ENCODE assay signal across 21 mouse cellular contexts in genomic region chr11:69712954-69713672, GRCm38 (mm10). TPM values are rescaled to one million over a fixed set of nuclear protein-coding genes. Genes with fewer than 3 reads are reported as not detected.
DNase-seq lines count a peak whose midpoint lies in the region; ATAC-seq and TF ChIP-seq lines count a peak whose summit lies in the region.
"Had no signal": no experiment of that assay in that cellular context is flagged by ENCODE, and none has a peak within 500 bp of the region (broad histone marks: within the 10 kb centered on the region; RNA-seq: fewer than 3 reads in every experiment).

No protein-coding gene starts in this region.

- no peak overlapping the region for H3K9ac ChIP-seq in kidney, embryonic 15.5 days
- H3K9ac ChIP-seq: embryonic facial prominence, embryonic 13.5 days; hindbrain, embryonic 12.5 days; midbrain, embryonic 12.5 days had no signal

- intact Hi-C loops in gastrocnemius, adult 2 months (cut with DNase I): no loop called here

- no peak for TF ChIP-seq CTCF in gastrocnemius, adult 2 months (IDR thresholded peaks at IDR 0.05)

- WGBS in kidney, embryonic 15.5 days: 58% methylated on average over 20 of the region's 20 CpGs
- WGBS in limb, embryonic 10.5 days: 83% methylated on average over 20 of the region's 20 CpGs
- 84% methylated on average over 20 of the region's 20 CpGs for WGBS in midbrain, embryonic 10.5 days

- DNase-seq in gastrocnemius, adult 2 months: no peak
- no peak for DNase-seq in gastrocnemius, adult 8-10 months (ENCODE audit: low spot score in 2 of 2)
- peak; percentile 16 for DNase-seq in embryo, embryonic 11 days
- DNase-seq in limb, embryonic 10.5 days (ENCODE audit: low spot score): no peak
- DNase-seq in midbrain, embryonic 10.5 days (ENCODE audit: low spot score): no peak
- DNase-seq in layer of hippocampus, adult 18-20 months (ENCODE audit: low spot score in 2 of 2): no peak
- DNase-seq: adrenal gland, adult 8-10 months; cerebellum, postnatal 14 days; gastrocnemius, postnatal 14 days; layer of hippocampus, adult 9-11 months; liver; lung, adult 18-20 months; right cerebral cortex, adult 18-20 months; thymus, adult 18-20 months had no signal

- H3K9me3 ChIP-seq in kidney, embryonic 15.5 days (replicated peaks): no peaks in the 10 kb centered on the region
- H3K9me3 ChIP-seq in limb, embryonic 10.5 days (replicated peaks): no peaks in the 10 kb centered on the region
- no peaks in the 10 kb centered on the region for H3K9me3 ChIP-seq in midbrain, embryonic 10.5 days (replicated peaks)
- H3K9me3 ChIP-seq: embryonic facial prominence, embryonic 13.5 days; hindbrain, embryonic 12.5 days; midbrain, embryonic 12.5 days had no signal

- H3K36me3 ChIP-seq in kidney, embryonic 15.5 days: no peaks in the 10 kb centered on the region
- H3K36me3 ChIP-seq in limb, embryonic 10.5 days: no peaks in the 10 kb centered on the region
- H3K36me3 ChIP-seq in midbrain, embryonic 10.5 days: no peaks in the 10 kb centered on the region
- H3K36me3 ChIP-seq: embryonic facial prominence, embryonic 13.5 days; hindbrain, embryonic 12.5 days; midbrain, embryonic 12.5 days had no signal

- ATAC-seq in kidney, embryonic 15.5 days (replicated peaks; ENCODE audit: low FRiP score): peak; percentile 55
- no peak for ATAC-seq in monocyte, adult 5-6 weeks (replicated peaks; ENCODE audit: insufficient number of reproducible peaks, low FRiP score, low TSS enrichment, poor library complexity, severe bottlenecking)

- peaks cover 39% of the 10 kb centered on the region for H3K4me1 ChIP-seq in kidney, embryonic 15.5 days
- peaks cover 51% of the 10 kb centered on the region for H3K4me1 ChIP-seq in limb, embryonic 10.5 days
- H3K4me1 ChIP-seq in midbrain, embryonic 10.5 days: peaks cover 23% of the 10 kb centered on the region
- H3K4me1 ChIP-seq: midbrain, embryonic 12.5 days had no signal

- H3K4me3 ChIP-seq in gastrocnemius, adult 2 months: peak overlapping the region; percentile 50
- no peak overlapping the region for H3K4me3 ChIP-seq in kidney, embryonic 15.5 days (replicated peaks)
- no peak overlapping the region for H3K4me3 ChIP-seq in limb, embryonic 10.5 days
- H3K4me3 ChIP-seq in midbrain, embryonic 10.5 days: no peak overlapping the region
- H3K4me3 ChIP-seq: embryonic facial prominence, embryonic 13.5 days; hindbrain, embryonic 12.5 days; midbrain, embryonic 12.5 days had no signal

- H3K27ac ChIP-seq in gastrocnemius, adult 2 months: peak overlapping the region; percentile 59; the same call in 1 of the 2 replicates
- H3K27ac ChIP-seq in kidney, embryonic 15.5 days: peak overlapping the region; percentile 68
- peak overlapping the region; percentile 21; the same call in 1 of the 2 replicates for H3K27ac ChIP-seq in limb, embryonic 10.5 days
- no peak overlapping the region for H3K27ac ChIP-seq in midbrain, embryonic 10.5 days (replicated peaks)
- H3K27ac ChIP-seq: embryonic facial prominence, embryonic 13.5 days; hindbrain, embryonic 12.5 days; midbrain, embryonic 12.5 days had no signal

- peak overlapping the region; percentile 12; the same call in 1 of the 2 replicates for H3K4me2 ChIP-seq in kidney, embryonic 15.5 days
- H3K4me2 ChIP-seq: embryonic facial prominence, embryonic 13.5 days; hindbrain, embryonic 12.5 days; midbrain, embryonic 12.5 days had no signal

- H3K27me3 ChIP-seq in kidney, embryonic 15.5 days: no peaks in the 10 kb centered on the region
- no peaks in the 10 kb centered on the region for H3K27me3 ChIP-seq in limb, embryonic 10.5 days (ENCODE audit: low read depth, poor library complexity, severe bottlenecking)
- H3K27me3 ChIP-seq in midbrain, embryonic 10.5 days (ENCODE audit: low read depth, poor library complexity, severe bottlenecking): no peaks in the 10 kb centered on the region
- H3K27me3 ChIP-seq: embryonic facial prominence, embryonic 13.5 days; midbrain, embryonic 12.5 days had no signal

RNA-seq across cellular contexts. Expression of gene Tnfsfm13, which starts 17.2 kb away (rescaled TPM):
- total RNA-seq in gastrocnemius, adult 2 months (2021): 1 to 10 TPM; 1.2 to 1.9 TPM
- total RNA-seq in gastrocnemius, adult 8-10 months (2022): 1 to 10 TPM; 1.3 to 1.7 (median 1.6) TPM
- 4.5 and 7.0 TPM in 2 replicates for polyA plus RNA-seq in kidney, embryonic 15.5 days (2015; fragmentation: Nextera tagmentation; extraction: Ambion mirVana)
- 0.53 and 0.73 TPM in 2 replicates for polyA plus RNA-seq in limb, embryonic 10.5 days (2016; fragmentation: Nextera tagmentation; extraction: Ambion mirVana)
- 1.0 and 1.3 TPM in 2 replicates for polyA plus RNA-seq in midbrain, embryonic 10.5 days (2016; fragmentation: Nextera tagmentation; extraction: Ambion mirVana)
- total RNA-seq in layer of hippocampus, adult 18-20 months (2021): 1 to 10 TPM; 1.2 to 1.6 TPM
- total RNA-seq in monocyte, adult 5-6 weeks (2017): 23.9 to 50.5 TPM (median 24.3 TPM) in 3 replicates

RNA-seq across cellular contexts. Expression of gene Tnfsf12, which starts 17.5 kb away (rescaled TPM):
- 10 to 100 TPM in 1 of 2 experiments, 1 to 10 TPM in 1; 6.5 to 10.6 TPM for total RNA-seq in gastrocnemius, adult 2 months (2021)
- total RNA-seq in gastrocnemius, adult 8-10 months (2022): 1 to 10 TPM; 6.0 to 9.0 (median 7.1) TPM
- polyA plus RNA-seq in kidney, embryonic 15.5 days (2015; fragmentation: Nextera tagmentation; extraction: Ambion mirVana): 9.1 and 11.1 TPM in 2 replicates
- polyA plus RNA-seq in limb, embryonic 10.5 days (2016; fragmentation: Nextera tagmentation; extraction: Ambion mirVana): 3.0 and 4.2 TPM in 2 replicates
- 1.2 and 1.4 TPM in 2 replicates for polyA plus RNA-seq in midbrain, embryonic 10.5 days (2016; fragmentation: Nextera tagmentation; extraction: Ambion mirVana)
- total RNA-seq in layer of hippocampus, adult 18-20 months (2021): 10 to 100 TPM; 11.4 to 12.4 TPM
- 2.5 to 23.1 TPM (median 10.7 TPM) in 3 replicates for total RNA-seq in monocyte, adult 5-6 weeks (2017)

RNA-seq across cellular contexts. Expression of gene Tnfsf13, which starts 27.5 kb away (rescaled TPM):
- total RNA-seq in gastrocnemius, adult 2 months (2021): 1 to 10 TPM in 1 of 2 experiments, under 1 TPM in 1; 0.64 to 1.1 TPM
- under 1 TPM in 3 of 4 experiments, not detected in 1; 0.48 to 0.56 (median 0.54) TPM for total RNA-seq in gastrocnemius, adult 8-10 months (2022)
- polyA plus RNA-seq in kidney, embryonic 15.5 days (2015; fragmentation: Nextera tagmentation; extraction: Ambion mirVana): 0.45 and 0.53 TPM in 2 replicates
- 0.20 and 0.45 TPM in 2 replicates for polyA plus RNA-seq in limb, embryonic 10.5 days (2016; fragmentation: Nextera tagmentation; extraction: Ambion mirVana)
- polyA plus RNA-seq in midbrain, embryonic 10.5 days (2016; fragmentation: Nextera tagmentation; extraction: Ambion mirVana): 0.11 and 0.30 TPM in 2 replicates
- total RNA-seq in layer of hippocampus, adult 18-20 months (2021): 1 to 10 TPM; 1.9 to 2.0 TPM
- 40.3 to 90.5 TPM (median 78.8 TPM) in 3 replicates for total RNA-seq in monocyte, adult 5-6 weeks (2017)
- polyA plus RNA-seq: intestine, embryonic 14.5 days; stomach, embryonic 14.5 days had no signal

RNA-seq across cellular contexts. Expression of gene Senp3, which starts 31.2 kb away (rescaled TPM):
- total RNA-seq in gastrocnemius, adult 2 months (2021): 10 to 100 TPM; 25.4 to 28.1 TPM
- total RNA-seq in gastrocnemius, adult 8-10 months (2022): 10 to 100 TPM; 25.7 to 29.4 (median 28.3) TPM
- polyA plus RNA-seq in kidney, embryonic 15.5 days (2015; fragmentation: Nextera tagmentation; extraction: Ambion mirVana): 91.6 and 95.2 TPM in 2 replicates
- 149 and 151 TPM in 2 replicates for polyA plus RNA-seq in limb, embryonic 10.5 days (2016; fragmentation: Nextera tagmentation; extraction: Ambion mirVana)
- polyA plus RNA-seq in midbrain, embryonic 10.5 days (2016; fragmentation: Nextera tagmentation; extraction: Ambion mirVana): 112 and 114 TPM in 2 replicates
- 10 to 100 TPM; 96.1 to 97.5 TPM for total RNA-seq in layer of hippocampus, adult 18-20 months (2021)
- 67.5 to 144 TPM (median 118 TPM) in 3 replicates for total RNA-seq in monocyte, adult 5-6 weeks (2017)

RNA-seq across cellular contexts. Expression of gene Eif4a1, which starts 40.9 kb away (rescaled TPM):
- 10 to 100 TPM; 98.0 to 98.5 TPM for total RNA-seq in gastrocnemius, adult 2 months (2021)
- 100 to 1,000 TPM in 1 of 4 experiments, 10 to 100 TPM in 3; 81.9 to 109 (median 91.5) TPM for total RNA-seq in gastrocnemius, adult 8-10 months (2022)
- polyA plus RNA-seq in kidney, embryonic 15.5 days (2015; fragmentation: Nextera tagmentation; extraction: Ambion mirVana): 586 and 589 TPM in 2 replicates
- polyA plus RNA-seq in limb, embryonic 10.5 days (2016; fragmentation: Nextera tagmentation; extraction: Ambion mirVana): 678 and 791 TPM in 2 replicates
- polyA plus RNA-seq in midbrain, embryonic 10.5 days (2016; fragmentation: Nextera tagmentation; extraction: Ambion mirVana): 710 and 716 TPM in 2 replicates
- 100 to 1,000 TPM; 325 to 357 TPM for total RNA-seq in layer of hippocampus, adult 18-20 months (2021)
- total RNA-seq in monocyte, adult 5-6 weeks (2017): 597 to 694 TPM (median 633 TPM) in 3 replicates

Comparison
In these comparisons a context has a peak if more than half of its experiments do, and no peak if none do; other contexts are left out.
1. RNA of gene Tnfsf13, which starts 27.5 kb away (total RNA-seq): 40.3 to 90.5 TPM in monocyte, adult 5-6 weeks; 1.9 to 2.0 TPM in layer of hippocampus, adult 18-20 months, 0.64 to 1.1 TPM in gastrocnemius, adult 2 months and 0.48 to 0.56 TPM in gastrocnemius, adult 8-10 months; every median in the first group is over 10 times any median in the second.